9 mouse cellular contexts compared by ENCODE assay signal in the genomic region with DNA sequence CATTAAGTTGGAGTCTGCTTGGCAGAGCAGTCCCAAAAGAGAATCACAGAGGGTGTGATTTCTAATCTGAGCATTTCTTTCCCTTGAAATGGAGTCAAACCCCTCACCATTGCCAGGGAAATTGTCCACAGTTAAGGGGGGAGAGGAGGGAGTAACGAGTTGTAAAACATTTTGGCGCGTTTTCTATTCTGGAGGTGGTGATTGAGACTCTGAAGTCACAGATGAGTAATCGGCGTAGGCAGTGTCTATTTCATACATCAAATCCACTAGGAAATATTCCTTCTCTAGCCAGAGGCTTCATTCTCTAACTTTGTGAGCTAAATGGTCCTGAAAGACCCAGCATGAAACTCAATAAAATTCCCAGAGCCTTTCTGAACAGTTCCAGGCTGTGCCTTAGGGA. TPM values are rescaled to one million over a fixed set of nuclear protein-coding genes. Genes with fewer than 3 reads are reported as not detected.
DNase-seq lines count a peak whose midpoint lies in the region; ATAC-seq and TF ChIP-seq lines count a peak whose summit lies in the region.
"Had no signal": no experiment of that assay in that cellular context is flagged by ENCODE, and none has a peak within 500 bp of the region (broad histone marks: within the 10 kb centered on the region; RNA-seq: fewer than 3 reads in every experiment).

No protein-coding gene starts in this region.

- H3K9me3 ChIP-seq in heart, embryonic 13.5 days: no peaks in the 10 kb centered on the region
- no peaks in the 10 kb centered on the region for H3K9me3 ChIP-seq in hindbrain, embryonic 16.5 days (ENCODE audit: control insufficient read depth, low read length)

- peaks cover 30% of the 10 kb centered on the region for H3K27me3 ChIP-seq in heart, embryonic 13.5 days (replicated peaks)
- H3K27me3 ChIP-seq in hindbrain, embryonic 16.5 days (replicated peaks; ENCODE audit: control insufficient read depth, insufficient read depth, low read length): no peaks in the 10 kb centered on the region

- DNase-seq in heart, postnatal 14 days: no peak
- DNase-seq in right cerebral cortex, adult 2 months (ENCODE audit: low spot score in 2 of 2): peak; percentile 31 to 45
- no peak for DNase-seq in right cerebral cortex, postnatal 4 days
- DNase-seq in kidney, adult 8-10 months: no peak
- no peak for DNase-seq in heart, adult 8-10 months (ENCODE audit: low spot score)
- DNase-seq: liver had no signal

- H3K4me3 ChIP-seq in heart, embryonic 13.5 days: no peak overlapping the region
- H3K4me3 ChIP-seq in hindbrain, embryonic 16.5 days (ENCODE audit: low read length): peak overlapping the region; percentile 61
- peak overlapping the region; percentile 60 for H3K4me3 ChIP-seq in olfactory bulb, adult 2 months (ENCODE audit: insufficient read depth, low read depth, low read length)

- no peak overlapping the region for H3K27ac ChIP-seq in heart, embryonic 13.5 days (replicated peaks)
- no peak overlapping the region for H3K27ac ChIP-seq in hindbrain, embryonic 16.5 days (ENCODE audit: low read depth, low read length)
- peak overlapping the region; percentile 15; the same call in 1 of the 2 replicates for H3K27ac ChIP-seq in olfactory bulb, adult 2 months (ENCODE audit: insufficient read depth, low read depth, low read length)

- 60% methylated on average over 5 of the region's 5 CpGs for WGBS in heart, embryonic 13.5 days
- 51% methylated on average over 5 of the region's 5 CpGs for WGBS in hindbrain, embryonic 16.5 days
- WGBS in olfactory bulb, adult 2 months: 34% methylated on average over 5 of the region's 5 CpGs

- H3K36me3 ChIP-seq in heart, embryonic 13.5 days: no peaks in the 10 kb centered on the region
- H3K36me3 ChIP-seq in hindbrain, embryonic 16.5 days (ENCODE audit: control insufficient read depth, insufficient read depth, low read length): no peaks in the 10 kb centered on the region

- ATAC-seq in heart, embryonic 13.5 days (ENCODE audit: extremely low read depth, insufficient number of reproducible peaks, low FRiP score, low TSS enrichment): no peak
- ATAC-seq in hindbrain, embryonic 16.5 days: peak; percentile 9; the same call in 1 of the 2 replicates

- H3K9ac ChIP-seq in heart, embryonic 13.5 days: no peak overlapping the region
- no peak overlapping the region for H3K9ac ChIP-seq in hindbrain, embryonic 16.5 days (ENCODE audit: low read depth, low read length)

- TF ChIP-seq POLR2A in olfactory bulb, adult 2 months (IDR thresholded peaks at IDR 0.05; ENCODE audit: insufficient read depth, low read depth, low read length): no peak

- H3K4me1 ChIP-seq in heart, embryonic 13.5 days: peaks cover 12% of the 10 kb centered on the region; the same call in 1 of the 2 replicates
- peaks cover 3% of the 10 kb centered on the region for H3K4me1 ChIP-seq in hindbrain, embryonic 16.5 days (ENCODE audit: control insufficient read depth, insufficient read depth, low read depth, low read length)
- H3K4me1 ChIP-seq in olfactory bulb, adult 2 months (ENCODE audit: control insufficient read depth, insufficient read depth, low read length): no peaks in the 10 kb centered on the region

- intact Hi-C loops in heart, postnatal 14 days (cut with DNase I): no loop called here

- H3K4me2 ChIP-seq in heart, embryonic 13.5 days: peak overlapping the region; percentile 71; the same call in 1 of the 2 replicates
- peak overlapping the region; percentile 69 for H3K4me2 ChIP-seq in hindbrain, embryonic 16.5 days (ENCODE audit: low read length)

- TF ChIP-seq CTCF in olfactory bulb, adult 2 months (IDR thresholded peaks at IDR 0.05; ENCODE audit: insufficient read depth, low read depth, low read length): no peak

RNA-seq across cellular contexts. Expression of a gene that starts 1.4 kb away (rescaled TPM):
- 0.11 and 0.23 TPM in 2 replicates for polyA plus RNA-seq in heart, embryonic 13.5 days (2015; fragmentation: Nextera tagmentation; extraction: Ambion mirVana)
- total RNA-seq in heart, postnatal 14 days (2021): under 1 TPM; 0.24 to 0.59 TPM
- 4.1 and 4.9 TPM in 2 replicates for polyA plus RNA-seq in hindbrain, embryonic 16.5 days (2015; fragmentation: Nextera tagmentation; extraction: Ambion mirVana)
- not detected in 2 replicates for polyA plus RNA-seq in olfactory bulb, adult 2 months (2012; ENCODE audit: insufficient read depth, insufficient read length, low replicate concordance, missing spikeins)
- under 1 TPM; 0.06 to 0.19 (median 0.11) TPM for total RNA-seq in heart, adult 8-10 months (2022)

Comparison
In these comparisons a context has a peak if more than half of its experiments do, and no peak if none do; other contexts are left out.
1. DNase-seq: peak in right cerebral cortex, adult 2 months (2 of 2); none in heart, postnatal 14 days (0 of 2), right cerebral cortex, postnatal 4 days (single experiment), kidney, adult 8-10 months (0 of 2) and heart, adult 8-10 months (single experiment).